Mouse (Mus musculus) heart, adult 9 months (tissue): ENCODE data around the gene Aatf.

Experiments used
- DNase-seq, 2 experiments: peaks; one replicate each; pipeline ENCODE4 v3.0.0; 2022; ENCODE audit warnings: low spot score in 2 of 2

Aatf gene

GRCm38 (mm10) chr11:84513171-84514116 lies at the start of gene Aatf:
Aatf (minus strand) TSS chr11:84513522.
- peak; percentile 96 for DNase-seq

GRCm38 (mm10) chr11:84562758-84563347 lies 49.5 kb upstream of the Aatf start:
- DNase-seq = no peak

- DNase-seq = no peak
Observed at GRCm38 (mm10) chr11:84561546-84561945, 48.2 kb upstream of the Aatf start.

- DNase-seq = no peak
Observed at GRCm38 (mm10) chr11:84553821-84554450, 40.6 kb upstream of the Aatf start.

- no peak for DNase-seq
Observed at GRCm38 (mm10) chr11:84551296-84551695, 38.0 kb upstream of the Aatf start.

GRCm38 (mm10) chr11:84549258-84549791 lies 36.0 kb upstream of the Aatf start:
- no peak for DNase-seq

GRCm38 (mm10) chr11:84548293-84548692 lies 35.0 kb upstream of the Aatf start:
- no peak for DNase-seq

GRCm38 (mm10) chr11:84539981-84540380 lies 26.7 kb upstream of the Aatf start:
- DNase-seq = no peak

- no peak for DNase-seq
Observed at GRCm38 (mm10) chr11:84529797-84530703, 16.7 kb upstream of the Aatf start.

- DNase-seq = no peak
Observed at GRCm38 (mm10) chr11:84529143-84529755, 15.9 kb upstream of the Aatf start.

- no peak for DNase-seq
Observed at GRCm38 (mm10) chr11:84526976-84527860, 13.9 kb upstream of the Aatf start.

GRCm38 (mm10) chr11:84526451-84526850 lies 13.1 kb upstream of the Aatf start:
- no peak for DNase-seq

GRCm38 (mm10) chr11:84525421-84526274 lies 12.3 kb upstream of the Aatf start, which contains the start of gene Lhx1:
Lhx1 (minus strand) TSS chr11:84525535.
- no peak for DNase-seq

GRCm38 (mm10) chr11:84524511-84525270 lies 11.4 kb upstream of the Aatf start:
- no peak for DNase-seq

GRCm38 (mm10) chr11:84523841-84524510 lies 10.7 kb upstream of the Aatf start:
- no peak for DNase-seq

GRCm38 (mm10) chr11:84523321-84523831 lies 10.1 kb upstream of the Aatf start:
- DNase-seq = no peak
